Mouse (Mus musculus) limb, embryonic 14.5 days (tissue): ENCODE measurements around the gene Sobp. TPM values are rescaled to one million over a fixed set of nuclear protein-coding genes. Genes with fewer than 3 reads are reported as not detected.

Experiments used
- ATAC-seq: fragments of 200-750 bp; cut with Nextera tagmentation; 2 replicates; pipeline ENCODE4 v1.8.0; 2017; ENCODE audit warnings: low read depth, moderate number of reproducible peaks, moderate TSS enrichment; ENCODE audit not compliant: low FRiP score
- DNase-seq: peaks from one replicate; pipeline ENCODE4 v3.0.0-alpha.2; 2015; ENCODE audit warnings: low spot score
- H3K27ac ChIP-seq: fragments of 300-500 bp; sonication (generic); replicated peaks from 2 replicates; pipeline ENCODE4 v1.5.1; 2014; ENCODE audit warnings: low read depth, mild to moderate bottlenecking, low read length, moderate library complexity, mixed read lengths
- H3K27me3 ChIP-seq: fragments of 300-500 bp; sonication (generic); 2 replicates; pipeline ENCODE4 v1.6.1; 2014; ENCODE audit warnings: low read length, mixed read lengths; ENCODE audit not compliant: control insufficient read depth, insufficient read depth
- H3K36me3 ChIP-seq: fragments of 300-500 bp; sonication (generic); 2 replicates; pipeline ENCODE4 v1.6.1; 2014; ENCODE audit warnings: mild to moderate bottlenecking, low read length, moderate library complexity, mixed read lengths; ENCODE audit not compliant: control insufficient read depth, insufficient read depth
- H3K4me1 ChIP-seq: fragments of 300-500 bp; sonication (generic); 2 replicates; pipeline ENCODE4 v1.6.1; 2014; ENCODE audit warnings: antibody characterized with exemption, low read length, mixed read lengths; ENCODE audit not compliant: control insufficient read depth, insufficient read depth
- H3K4me2 ChIP-seq: fragments of 300-500 bp; sonication (generic); replicated peaks from 2 replicates; pipeline ENCODE4 v1.6.1; 2014; ENCODE audit warnings: low read depth, mild to moderate bottlenecking, low read length, moderate library complexity; ENCODE audit not compliant: severe bottlenecking
- H3K4me3 ChIP-seq: fragments of 300-500 bp; sonication (generic); replicated peaks from 2 replicates; pipeline ENCODE4 v1.5.1; 2014; ENCODE audit warnings: low read length
- H3K9ac ChIP-seq: fragments of 300-500 bp; sonication (generic); 2 replicates; pipeline ENCODE4 v1.6.1; 2014; ENCODE audit warnings: mild to moderate bottlenecking, low read depth, low read length, moderate library complexity; ENCODE audit not compliant: severe bottlenecking
- H3K9me3 ChIP-seq: fragments of 300-500 bp; sonication (generic); 2 replicates; pipeline ENCODE4 v1.6.1; 2016; ENCODE audit warnings: low read length; ENCODE audit not compliant: control insufficient read depth
- POLR2A ChIP-seq: fragments of 200-500 bp; IDR thresholded peaks from 2 replicates; pipeline ENCODE4 v1.8.0; 2012; ENCODE audit warnings: inconsistent platforms, mild to moderate bottlenecking, moderate library complexity, borderline replicate concordance; ENCODE audit not compliant: insufficient read depth, insufficient read length; ENCODE audit errors: extremely low read depth
- WGBS: fragments of 180-500 bp; shearing (Covaris S2); extraction: QIAGEN DNeasy Blood & Tissue Kit; methylation state at CpG from one replicate; pipeline ENCODE4 v1.1.7; 2014; 5-methylcytosine and 5-hydroxymethylcytosine counted together
- polyA plus RNA-seq, 2 experiments: library from polyadenylated mRNA; depleted of rRNA in 1 of 2; stranded (reverse) in 1 of 2; unstranded in 1 of 2; fragments of >200 nt; fragmentation: Nextera tagmentation in 1 of 2; extraction: Ambion mirVana in 1 of 2; gene quantifications; 2 replicates each; pipeline versions ENCODE4 v1.2.1 to v1.2.3; 2012 to 2014

Sobp gene
- polyA plus RNA-seq, 2 experiments: 4.9 to 6.2 TPM

- 96% methylated on average over 3 of the region's 3 CpGs for WGBS
- DNase-seq: no peak
- peaks cover 23% of the 10 kb centered on the region for H3K4me1 ChIP-seq
- no peaks in the 10 kb centered on the region for H3K27me3 ChIP-seq
- no peak for TF ChIP-seq POLR2A
- no peaks in the 10 kb centered on the region for H3K36me3 ChIP-seq
- H3K4me2 ChIP-seq: no peak overlapping the region
- no peak for ATAC-seq
- no peaks in the 10 kb centered on the region for H3K9me3 ChIP-seq
- no peak overlapping the region for H3K9ac ChIP-seq
- no peak overlapping the region for H3K27ac ChIP-seq
- no peak overlapping the region for H3K4me3 ChIP-seq
Measured at GRCm38 (mm10) chr10:42955205-42955604, 219.1 kb downstream of the Sobp start.

GRCm38 (mm10) chr10:42953601-42954000 is 220.7 kb downstream of the Sobp start:
- no peak overlapping the region for H3K4me3 ChIP-seq
- no peaks in the 10 kb centered on the region for H3K9me3 ChIP-seq
- no peak for TF ChIP-seq POLR2A
- no peak overlapping the region for H3K27ac ChIP-seq
- H3K4me1 ChIP-seq: peaks cover 31% of the 10 kb centered on the region
- no peak for ATAC-seq
- WGBS: 75% methylated on average over 5 of the region's 5 CpGs
- H3K9ac ChIP-seq: no peak overlapping the region
- no peaks in the 10 kb centered on the region for H3K27me3 ChIP-seq
- no peak overlapping the region for H3K4me2 ChIP-seq
- no peak for DNase-seq
- no peaks in the 10 kb centered on the region for H3K36me3 ChIP-seq

Other genes starting within 250 kb of the Sobp start
- 1.9 and 2.4 TPM in 2 replicates for gene 9030612E09Rik, start 174 bp upstream of the Sobp start, polyA plus RNA-seq (2012; rRNA removed)
- gene 9030612E09Rik, start 174 bp upstream of the Sobp start, polyA plus RNA-seq (2014; fragmentation: Nextera tagmentation; extraction: Ambion mirVana): 1.1 and 1.4 TPM in 2 replicates
- gene Pdss2, start 47.0 kb upstream of the Sobp start, polyA plus RNA-seq (2012; rRNA removed): 8.8 and 9.5 TPM in 2 replicates
- 9.3 and 10.1 TPM in 2 replicates for gene Pdss2, start 47.0 kb upstream of the Sobp start, polyA plus RNA-seq (2014; fragmentation: Nextera tagmentation; extraction: Ambion mirVana)